Mouse (Mus musculus) ES-Bruce4 (cell line): ENCODE data around the gene Ecm2.

ENCODE experiments used
- CTCF ChIP-seq: IDR thresholded peaks from one replicate; pipeline ENCODE4 v1.8.1; 2011; ENCODE audit warnings: low read depth, low read length
- POLR2A ChIP-seq: IDR thresholded peaks from one replicate; pipeline ENCODE4 v1.8.1; 2011; ENCODE audit warnings: low read length; ENCODE audit not compliant: insufficient read depth

GRCm38 (mm10) chr13:49564347-49564746 is 59.7 kb downstream of the Ecm2 start:
- TF ChIP-seq CTCF = no peak
- TF ChIP-seq POLR2A = no peak
